Mouse (Mus musculus) limb, embryonic 14.5 days (tissue): ENCODE measurements around the gene Fam161a. TPM values are rescaled to one million over a fixed set of nuclear protein-coding genes. Genes with fewer than 3 reads are reported as not detected.

Experiments
- ATAC-seq: fragments of 200-750 bp; cut with Nextera tagmentation; 2 replicates; pipeline ENCODE4 v1.8.0; 2017; ENCODE audit warnings: low read depth, moderate number of reproducible peaks, moderate TSS enrichment; ENCODE audit not compliant: low FRiP score
- DNase-seq: peaks from one replicate; pipeline ENCODE4 v3.0.0-alpha.2; 2015; ENCODE audit warnings: low spot score
- H3K27ac ChIP-seq: fragments of 300-500 bp; sonication (generic); replicated peaks from 2 replicates; pipeline ENCODE4 v1.5.1; 2014; ENCODE audit warnings: low read depth, mild to moderate bottlenecking, low read length, moderate library complexity, mixed read lengths
- H3K27me3 ChIP-seq: fragments of 300-500 bp; sonication (generic); 2 replicates; pipeline ENCODE4 v1.6.1; 2014; ENCODE audit warnings: low read length, mixed read lengths; ENCODE audit not compliant: control insufficient read depth, insufficient read depth
- H3K36me3 ChIP-seq: fragments of 300-500 bp; sonication (generic); 2 replicates; pipeline ENCODE4 v1.6.1; 2014; ENCODE audit warnings: mild to moderate bottlenecking, low read length, moderate library complexity, mixed read lengths; ENCODE audit not compliant: control insufficient read depth, insufficient read depth
- H3K4me1 ChIP-seq: fragments of 300-500 bp; sonication (generic); 2 replicates; pipeline ENCODE4 v1.6.1; 2014; ENCODE audit warnings: antibody characterized with exemption, low read length, mixed read lengths; ENCODE audit not compliant: control insufficient read depth, insufficient read depth
- H3K4me2 ChIP-seq: fragments of 300-500 bp; sonication (generic); replicated peaks from 2 replicates; pipeline ENCODE4 v1.6.1; 2014; ENCODE audit warnings: low read depth, mild to moderate bottlenecking, low read length, moderate library complexity; ENCODE audit not compliant: severe bottlenecking
- H3K4me3 ChIP-seq: fragments of 300-500 bp; sonication (generic); replicated peaks from 2 replicates; pipeline ENCODE4 v1.5.1; 2014; ENCODE audit warnings: low read length
- H3K9ac ChIP-seq: fragments of 300-500 bp; sonication (generic); 2 replicates; pipeline ENCODE4 v1.6.1; 2014; ENCODE audit warnings: mild to moderate bottlenecking, low read depth, low read length, moderate library complexity; ENCODE audit not compliant: severe bottlenecking
- H3K9me3 ChIP-seq: fragments of 300-500 bp; sonication (generic); 2 replicates; pipeline ENCODE4 v1.6.1; 2016; ENCODE audit warnings: low read length; ENCODE audit not compliant: control insufficient read depth
- POLR2A ChIP-seq: fragments of 200-500 bp; IDR thresholded peaks from 2 replicates; pipeline ENCODE4 v1.8.0; 2012; ENCODE audit warnings: inconsistent platforms, mild to moderate bottlenecking, moderate library complexity, borderline replicate concordance; ENCODE audit not compliant: insufficient read depth, insufficient read length; ENCODE audit errors: extremely low read depth
- WGBS: fragments of 180-500 bp; shearing (Covaris S2); extraction: QIAGEN DNeasy Blood & Tissue Kit; methylation state at CpG from one replicate; pipeline ENCODE4 v1.1.7; 2014; 5-methylcytosine and 5-hydroxymethylcytosine counted together
- polyA plus RNA-seq, 2 experiments: library from polyadenylated mRNA; depleted of rRNA in 1 of 2; stranded (reverse) in 1 of 2; unstranded in 1 of 2; fragments of >200 nt; fragmentation: Nextera tagmentation in 1 of 2; extraction: Ambion mirVana in 1 of 2; gene quantifications; 2 replicates each; pipeline versions ENCODE4 v1.2.1 to v1.2.3; 2012 to 2014

The Fam161a gene
- polyA plus RNA-seq, 2 experiments = 2.3 to 4.4 TPM

- 85% methylated on average over 3 of the region's 3 CpGs for WGBS
- H3K36me3 ChIP-seq = peaks cover 32% of the 10 kb centered on the region
- TF ChIP-seq POLR2A = no peak
- ATAC-seq = no peak
- H3K27me3 ChIP-seq = no peaks in the 10 kb centered on the region
- no peak overlapping the region for H3K9ac ChIP-seq
- H3K9me3 ChIP-seq = peaks cover 9% of the 10 kb centered on the region
- no peak for DNase-seq
- no peak overlapping the region for H3K4me2 ChIP-seq
- no peak overlapping the region for H3K27ac ChIP-seq
- H3K4me1 ChIP-seq = peaks cover 21% of the 10 kb centered on the region
- no peak overlapping the region for H3K4me3 ChIP-seq
Measured at GRCm38 (mm10) chr11:22978215-22978614, 29.1 kb upstream of the Fam161a start.

DNA sequence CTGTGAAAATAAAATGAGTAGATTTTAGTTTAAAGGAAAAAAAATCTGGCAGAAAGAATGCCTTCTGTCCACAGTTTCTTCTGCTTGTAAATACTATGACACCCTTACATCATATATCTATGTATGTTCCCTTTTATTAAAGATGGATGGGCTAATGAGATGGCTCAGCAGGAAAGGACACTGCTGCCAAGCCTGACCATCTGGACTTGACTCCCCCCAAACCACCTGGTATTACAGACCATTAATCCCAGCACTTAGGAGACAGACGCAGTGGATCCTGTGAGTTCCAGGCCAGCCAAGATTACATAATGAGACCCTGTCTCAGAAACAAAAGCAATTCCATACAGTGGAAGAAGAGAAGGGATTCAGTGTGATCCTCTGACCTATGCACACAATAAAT is 28.6 kb upstream of the Fam161a start:
- peaks cover 28% of the 10 kb centered on the region for H3K36me3 ChIP-seq
- H3K27ac ChIP-seq = no peak overlapping the region
- no peaks in the 10 kb centered on the region for H3K27me3 ChIP-seq
- no peak for ATAC-seq
- H3K4me3 ChIP-seq = no peak overlapping the region
- no peak overlapping the region for H3K9ac ChIP-seq
- DNase-seq = no peak
- peaks cover 4% of the 10 kb centered on the region for H3K9me3 ChIP-seq
- no peak for TF ChIP-seq POLR2A
- peaks cover 21% of the 10 kb centered on the region for H3K4me1 ChIP-seq
- H3K4me2 ChIP-seq = no peak overlapping the region
- 70% methylated on average over 1 of the region's 1 CpGs for WGBS

DNA sequence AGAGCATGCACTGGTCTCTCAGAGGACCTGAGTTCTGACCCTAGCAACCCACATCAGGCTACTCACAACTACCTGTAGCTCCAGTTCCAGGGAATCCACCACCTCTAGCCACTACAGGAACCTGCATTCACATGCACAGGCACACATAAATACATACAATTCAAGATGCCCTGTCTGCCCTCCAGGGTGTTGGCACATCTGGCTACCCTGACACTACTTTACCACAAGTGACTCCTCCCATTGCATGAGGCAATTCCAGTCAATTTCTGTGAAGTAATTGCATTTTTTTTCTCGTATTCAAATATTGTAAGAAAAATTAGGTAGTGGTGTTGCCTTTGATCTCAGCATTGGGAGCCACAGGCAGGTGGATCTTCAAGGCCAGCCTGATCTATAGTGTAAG is 28.1 kb upstream of the Fam161a start:
- Histone ChIP-seq H3K36me3 (peaks cover 25% of the 10 kb centered on the region), H3K4me3 (no peak overlapping the region), H3K4me2 (no peak overlapping the region), H3K27me3 (no peaks in the 10 kb centered on the region), H3K4me1 (peaks cover 16% of the 10 kb centered on the region), H3K27ac (no peak overlapping the region), H3K9ac (no peak overlapping the region), H3K9me3 (no peaks in the 10 kb centered on the region)
- no peak for DNase-seq
- no peak for ATAC-seq
- WGBS = 90% methylated on average over 1 of the region's 1 CpGs
- no peak for TF ChIP-seq POLR2A

- Histone ChIP-seq H3K9me3 (no peaks in the 10 kb centered on the region), H3K36me3 (peaks cover 25% of the 10 kb centered on the region), H3K27ac (no peak overlapping the region), H3K9ac (peak overlapping the region; percentile 72), H3K4me3 (peak overlapping the region; percentile 63), H3K4me2 (peak overlapping the region; percentile 56), H3K4me1 (peaks cover 11% of the 10 kb centered on the region; the same call in 1 of the 2 replicates), H3K27me3 (no peaks in the 10 kb centered on the region)
- 37% methylated on average over 4 of the region's 4 CpGs for WGBS
- TF ChIP-seq POLR2A = no peak
- ATAC-seq (no peak), DNase-seq (no peak)
Measured at GRCm38 (mm10) chr11:22981041-22981440, 26.3 kb upstream of the Fam161a start.

DNA sequence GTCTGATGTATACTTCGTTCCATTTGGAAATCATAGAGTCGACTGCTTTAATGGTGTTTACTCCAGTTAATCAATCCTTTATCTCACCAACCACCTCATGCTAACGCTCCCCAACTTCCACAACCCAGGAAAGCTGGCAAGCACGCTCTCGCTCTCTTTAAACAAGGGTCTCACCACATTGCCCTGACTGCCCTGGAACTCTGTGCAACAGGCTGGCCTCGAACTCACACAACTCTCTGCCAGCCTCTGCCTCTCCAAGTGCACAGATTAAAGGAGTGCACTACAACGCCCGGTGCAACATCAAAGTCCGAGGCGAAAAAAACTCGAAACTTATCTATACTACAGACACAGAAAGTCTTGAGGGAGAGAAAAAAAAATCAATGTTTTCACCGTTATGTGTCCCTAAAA is 25.8 kb upstream of the Fam161a start:
- H3K27me3 ChIP-seq = no peaks in the 10 kb centered on the region
- ATAC-seq (peak; percentile 4), DNase-seq (no peak)
- H3K9ac ChIP-seq = peak overlapping the region; percentile 72
- peak overlapping the region; percentile 56 for H3K4me2 ChIP-seq
- no peak for TF ChIP-seq POLR2A
- peak overlapping the region; percentile 94 for H3K27ac ChIP-seq
- H3K4me3 ChIP-seq = peak overlapping the region; percentile 63
- 4% methylated on average over 12 of the region's 12 CpGs for WGBS
- peaks cover 9% of the 10 kb centered on the region; the same call in 1 of the 2 replicates for H3K4me1 ChIP-seq
- H3K36me3 ChIP-seq = peaks cover 21% of the 10 kb centered on the region
- H3K9me3 ChIP-seq = no peaks in the 10 kb centered on the region
